Mouse (Mus musculus) common myeloid progenitor, adult 5-6 weeks (primary cell): ENCODE data around the gene Hoxb7. TPM values are rescaled to one million over a fixed set of nuclear protein-coding genes. Genes with fewer than 3 reads are reported as not detected.
A peak's percentile ranks its signal among the peaks of the same experiment; 100 is the strongest.

Experiments
- ATAC-seq: replicated peaks from 2 replicates; pipeline ENCODE4 v1.8.0; 2016; ENCODE audit warnings: low read depth, mild to moderate bottlenecking, moderate TSS enrichment, inconsistent platforms; ENCODE audit not compliant: poor library complexity, severe bottlenecking
- total RNA-seq: library from RNA; stranded (forward); fragments of 200-1000, 187-1606 nt; gene quantifications from 2 replicates; pipeline ENCODE4 v1.2.3, GENCODE M21; 2017

Gene Hoxb7
- not detected in 2 replicates for total RNA-seq

DNA sequence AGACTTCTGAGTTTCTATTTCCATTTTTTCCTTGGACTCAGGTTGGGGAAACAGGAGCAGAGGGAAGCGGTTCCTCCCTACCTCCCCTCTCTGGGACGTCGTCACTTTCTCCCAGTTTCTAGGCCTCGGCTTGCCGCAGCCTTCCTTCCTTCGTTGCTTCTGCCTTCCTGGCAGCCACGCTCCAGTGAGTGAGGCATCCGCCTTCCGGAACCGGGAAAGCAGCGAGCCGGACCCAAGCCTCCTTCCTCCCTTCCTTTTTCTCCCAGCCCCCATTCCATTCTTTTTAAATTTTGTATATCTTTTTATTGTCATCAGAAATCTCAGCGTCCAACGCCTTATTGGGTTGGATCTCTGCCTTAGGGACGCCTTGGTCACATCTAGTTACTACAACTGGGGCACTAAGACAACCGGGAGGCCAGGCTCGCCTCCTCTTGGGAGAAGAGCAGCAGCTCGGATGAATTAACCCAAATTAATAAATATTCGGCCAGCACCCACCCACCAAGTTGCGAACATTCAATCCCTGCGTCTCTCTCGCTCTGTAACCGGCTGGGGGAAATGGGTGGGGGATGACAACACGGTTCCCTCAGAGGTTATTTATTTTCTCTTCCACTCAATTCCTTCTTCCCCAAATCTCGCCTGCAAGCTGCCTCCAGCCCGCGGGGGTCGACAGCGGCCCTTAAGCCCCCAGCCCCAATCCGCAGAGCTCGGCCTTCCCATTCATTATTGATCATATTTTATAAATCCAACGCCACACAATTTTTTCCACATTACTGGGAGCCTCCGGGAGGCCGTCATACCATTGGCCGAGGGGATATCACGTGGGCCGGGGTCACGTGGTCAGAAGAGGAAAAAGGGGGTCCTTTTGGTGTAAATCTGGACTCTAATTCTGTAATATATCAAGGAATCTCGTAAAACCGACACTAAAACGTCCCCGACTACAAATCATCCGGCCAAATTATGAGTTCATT lies at the start of gene Hoxb7:
TSS of gene Hoxb7 (plus strand) at position 853 of the 968 bp plus-strand sequence.
- no peak for ATAC-seq

DNA sequence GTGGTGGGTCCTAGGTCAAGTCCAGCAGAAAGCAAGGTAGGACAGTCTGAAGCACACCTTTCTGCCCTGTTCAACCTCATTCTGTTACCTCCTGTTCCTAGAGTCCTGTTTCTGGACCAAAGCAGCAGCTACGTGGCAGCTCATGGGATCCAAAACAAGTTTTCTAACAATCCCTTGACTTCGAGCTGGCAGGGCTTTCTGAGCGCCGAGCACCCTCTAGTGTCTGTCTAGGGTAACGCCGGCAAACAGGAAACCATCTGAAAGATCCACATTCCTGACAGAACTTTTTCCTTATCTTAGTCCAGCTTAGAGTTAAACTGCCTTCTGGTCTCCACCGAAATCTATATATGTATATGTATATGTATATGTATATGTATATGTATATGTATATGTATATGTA lies 46.2 kb upstream of the Hoxb7 start:
- ATAC-seq, result peak; percentile 76

DNA sequence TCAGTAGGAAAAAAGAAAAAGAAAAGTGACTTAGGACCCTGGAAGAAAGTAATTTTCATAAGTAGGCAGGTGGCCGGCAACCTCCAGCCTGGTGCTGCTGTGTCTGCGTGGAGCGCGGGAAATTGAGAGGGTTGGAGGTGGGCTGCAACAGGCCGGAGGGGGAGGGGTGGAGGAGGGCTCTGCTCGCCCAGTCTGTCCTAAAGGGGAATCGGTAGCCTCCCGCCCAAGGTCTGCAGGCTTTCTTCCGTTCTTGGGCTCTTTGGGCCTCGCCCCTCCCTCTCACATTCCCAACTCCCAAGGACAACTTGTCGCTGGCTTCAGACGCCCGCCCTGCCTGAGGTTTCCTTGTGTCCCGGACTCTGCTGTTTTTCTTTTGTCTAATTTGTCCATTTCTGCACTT lies 35.5 kb upstream of the Hoxb7 start:
- ATAC-seq, result no peak

DNA sequence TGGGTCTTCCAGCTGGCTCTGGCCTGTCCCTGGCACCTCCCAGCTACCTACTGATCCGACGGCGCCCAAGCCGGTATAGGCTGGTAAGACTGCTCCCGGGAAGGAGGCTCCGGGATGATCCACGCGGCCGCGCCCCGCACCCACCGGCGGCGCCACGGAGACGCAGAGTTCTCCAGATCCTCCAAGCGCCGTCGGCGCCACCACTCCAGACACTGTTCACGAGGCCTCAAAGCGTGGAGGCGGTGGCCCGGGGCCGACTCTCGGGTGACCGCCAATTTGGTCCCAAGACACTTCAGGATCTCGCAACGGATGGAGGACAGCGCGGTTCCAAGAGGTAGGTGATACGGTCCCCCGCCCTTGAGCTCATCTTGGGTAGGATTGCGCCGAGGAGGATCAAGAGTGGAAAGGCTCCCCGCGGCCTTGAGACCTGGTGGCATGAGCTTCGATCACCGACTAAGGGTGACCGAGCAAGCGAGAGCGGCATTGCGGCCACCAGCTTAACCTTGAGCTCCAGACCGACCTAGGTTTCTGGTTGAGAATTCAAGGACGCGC lies 34.9 kb upstream of the Hoxb7 start:
- ATAC-seq, result no peak

DNA sequence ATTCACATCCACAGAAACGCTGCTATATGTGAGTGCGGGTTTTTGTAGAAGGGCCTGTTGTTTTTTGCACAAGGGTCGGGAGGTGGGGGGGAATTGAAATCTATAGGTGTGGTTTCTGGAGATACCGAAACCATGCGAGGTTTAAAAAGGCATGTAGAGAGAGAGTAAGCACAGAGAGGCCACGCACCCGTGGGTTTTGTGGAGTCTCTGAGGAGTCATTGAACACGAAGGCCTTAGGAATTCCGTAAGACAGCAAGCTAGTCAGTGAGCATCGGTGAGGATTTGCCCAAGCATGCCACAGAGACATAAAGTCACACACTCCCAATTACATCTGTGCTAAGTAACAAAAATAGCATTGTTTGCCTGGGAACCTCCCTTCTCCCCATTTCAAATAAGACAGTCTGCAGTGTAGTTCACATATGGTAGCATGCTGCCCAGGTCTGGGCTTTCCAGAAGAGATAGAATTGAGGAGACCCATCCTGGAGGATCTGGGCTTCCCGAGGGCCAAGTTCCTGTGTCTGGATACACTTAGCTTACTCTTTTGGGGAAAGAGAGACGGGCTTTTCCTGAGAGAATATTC lies 33.8 kb upstream of the Hoxb7 start:
- no peak for ATAC-seq

DNA sequence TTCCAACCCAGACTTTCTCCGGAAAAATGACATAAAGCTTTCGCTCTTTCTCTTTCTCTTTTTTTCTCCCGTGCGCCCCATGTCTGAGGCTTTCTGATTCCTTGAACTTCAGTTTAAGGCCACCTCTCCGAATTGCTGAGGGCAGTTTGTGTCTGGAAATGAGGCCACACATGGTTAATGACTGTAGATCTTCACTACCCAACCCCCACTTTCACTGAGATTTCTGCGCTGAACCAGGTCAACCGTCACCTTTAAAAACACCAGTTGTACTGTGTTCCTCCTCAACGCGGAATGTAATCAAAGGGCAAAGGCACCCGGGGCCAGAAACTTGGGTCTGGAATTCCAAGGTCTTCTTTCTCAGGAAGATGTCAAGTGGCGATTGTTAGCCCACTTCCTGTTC lies 32.2 kb upstream of the Hoxb7 start:
- ATAC-seq, result no peak

DNA sequence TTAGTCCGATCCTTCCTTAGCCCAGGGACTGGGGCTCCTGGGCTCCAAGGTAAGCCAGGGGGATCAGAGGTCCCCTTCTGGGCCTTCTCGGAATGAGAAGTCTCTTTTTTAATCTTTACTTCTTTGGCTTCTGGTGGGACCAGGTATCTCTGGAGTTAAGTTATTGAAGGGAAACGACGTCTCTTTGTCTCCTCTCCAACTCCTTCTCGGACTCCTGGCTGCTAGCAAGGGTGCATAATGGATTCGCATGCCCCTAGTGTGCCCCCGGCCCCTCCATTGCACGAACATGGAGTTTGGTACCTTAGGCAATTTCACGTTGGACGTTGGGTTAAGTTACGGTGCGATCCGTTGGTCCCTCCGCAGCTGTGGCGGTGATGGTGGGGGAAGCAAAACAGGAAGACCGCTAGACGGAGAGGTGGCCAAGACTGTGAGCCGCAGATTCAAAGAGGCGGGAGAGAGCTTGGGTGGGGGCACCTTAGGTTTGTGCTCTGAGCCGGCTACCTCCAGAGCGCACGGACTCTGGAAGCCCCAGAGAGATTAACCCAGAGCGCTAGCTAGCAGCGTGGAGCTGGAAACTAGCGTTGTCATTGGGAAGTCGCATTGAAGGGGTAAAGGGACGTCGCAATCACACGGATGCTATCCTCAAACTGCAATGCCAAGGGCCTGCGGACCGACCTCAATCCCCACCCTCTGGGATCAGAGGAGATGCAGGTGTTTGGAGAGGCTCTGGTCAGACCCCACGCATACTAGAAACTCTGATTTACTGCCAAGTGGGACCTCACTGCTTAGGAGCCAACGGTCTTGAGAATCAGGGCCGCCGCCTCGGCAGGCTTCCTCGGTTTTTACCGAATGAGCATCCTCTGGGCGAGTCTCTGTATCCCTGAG lies 31.1 kb upstream of the Hoxb7 start:
- 0 out of 2 replicates have a peak, but pooled peaks have one; percentile 30 for ATAC-seq

DNA sequence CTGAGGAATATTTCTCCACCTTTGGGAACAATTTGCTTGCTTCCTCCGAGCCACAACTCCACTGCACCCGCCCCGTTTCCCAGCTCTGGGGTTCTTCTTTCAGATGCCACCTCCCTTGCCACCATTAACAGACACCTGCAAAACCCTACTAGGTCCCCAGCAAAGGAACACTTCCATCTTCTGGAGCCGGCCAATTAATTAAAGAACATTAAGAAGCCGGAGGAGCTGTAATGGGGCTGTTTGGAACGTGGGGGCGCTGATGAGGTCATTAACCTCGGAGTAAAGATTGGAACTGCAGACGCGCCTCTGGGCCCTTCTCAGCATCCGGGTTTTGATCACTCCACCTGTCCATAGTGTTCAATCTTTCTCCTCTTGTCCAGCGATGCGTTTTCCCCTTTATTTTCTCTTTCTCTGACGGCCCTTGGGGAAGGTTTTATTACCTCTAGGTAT lies 30.4 kb upstream of the Hoxb7 start:
- ATAC-seq, result 0 out of 2 replicates have a peak, but pooled peaks have one; percentile 27

DNA sequence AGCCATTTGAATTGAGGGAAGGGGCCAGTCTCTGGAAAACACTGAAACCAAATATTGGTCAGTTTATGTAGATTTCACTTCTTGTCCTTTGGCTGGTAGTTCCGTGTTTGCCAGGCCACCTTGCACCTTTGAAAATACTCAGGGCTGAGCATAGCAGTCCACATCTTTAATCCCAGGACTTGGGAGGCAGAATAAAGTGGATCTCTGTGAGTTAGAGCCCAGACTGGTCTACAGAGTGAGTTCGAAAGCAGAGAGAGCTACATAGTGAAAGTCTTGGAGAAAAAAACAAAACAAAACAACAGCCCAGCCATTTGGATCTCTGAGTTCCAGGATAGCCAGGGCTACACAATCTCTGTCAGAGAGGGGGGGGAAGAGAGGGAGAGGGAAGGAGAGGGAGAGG lies 29.3 kb upstream of the Hoxb7 start:
- ATAC-seq, result no peak

DNA sequence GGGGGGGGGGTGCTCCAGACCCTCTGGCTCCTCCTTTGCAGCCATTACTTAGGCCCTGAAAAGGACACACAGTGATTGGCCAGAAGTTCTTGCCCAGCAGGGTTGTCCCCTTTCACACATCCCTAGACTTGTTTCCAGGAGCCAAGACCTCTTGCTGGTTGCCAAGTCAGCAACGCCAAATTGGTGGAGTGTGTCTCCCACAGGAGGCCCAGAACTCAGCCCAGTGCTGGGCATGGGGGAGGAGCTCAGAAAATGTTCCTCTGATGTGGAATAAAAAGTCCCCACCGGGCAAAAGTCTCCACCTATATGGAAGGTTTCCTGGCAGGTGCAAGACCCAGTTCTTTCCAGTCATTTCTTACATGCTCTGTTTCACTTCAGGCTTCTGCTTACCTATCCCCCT lies 27.4 kb upstream of the Hoxb7 start:
- no peak for ATAC-seq

DNA sequence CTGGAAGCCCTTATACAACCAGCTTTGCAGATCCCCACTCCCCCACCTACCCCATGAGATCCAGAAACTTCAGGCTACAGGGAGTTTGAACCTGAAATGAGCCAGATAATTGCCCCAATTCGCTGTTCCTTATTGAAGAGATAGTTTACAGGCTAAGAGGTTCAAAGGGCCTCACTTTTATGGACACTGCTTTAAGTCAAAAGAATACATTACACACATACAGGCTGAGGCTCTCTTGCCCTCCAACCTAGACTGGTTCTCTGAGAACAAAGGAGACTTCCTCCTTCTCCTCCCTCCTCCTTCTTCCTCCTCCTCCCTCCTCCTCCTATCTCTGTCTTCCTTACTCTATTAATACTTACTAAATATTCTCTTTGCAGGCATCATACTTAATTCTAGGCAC lies 26.9 kb upstream of the Hoxb7 start:
- no peak for ATAC-seq

DNA sequence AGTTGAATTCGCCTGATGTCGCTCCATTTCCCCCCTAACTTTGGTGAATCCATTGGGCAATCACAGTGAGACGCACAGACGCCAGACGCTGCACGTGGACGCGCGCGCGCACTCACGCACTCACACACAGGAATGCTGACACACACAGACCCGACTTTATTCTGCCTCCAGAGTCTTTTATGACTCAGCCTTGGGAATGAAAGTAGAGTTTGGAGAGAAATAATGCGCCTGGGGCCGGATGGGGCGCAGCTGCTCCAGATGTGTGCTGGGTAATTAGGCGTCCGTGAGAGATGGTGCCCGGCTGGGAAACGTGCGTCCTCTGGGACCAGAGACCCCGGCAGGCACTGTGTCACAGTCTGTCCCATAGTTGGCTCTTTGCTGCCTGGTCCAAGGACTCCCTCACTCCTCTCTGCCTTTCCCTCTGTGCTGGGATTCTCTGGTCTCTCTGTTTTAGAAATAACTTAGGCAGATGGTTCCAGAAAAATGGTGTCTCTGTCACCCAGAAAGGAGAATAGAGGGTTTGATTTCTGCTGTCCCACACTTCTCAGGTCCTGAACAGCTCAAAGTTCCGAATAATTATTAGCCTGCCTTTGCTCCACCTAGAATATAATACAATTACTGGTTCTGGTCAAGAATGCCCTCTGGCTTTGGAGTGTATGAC lies 26.0 kb upstream of the Hoxb7 start:
- no peak for ATAC-seq

DNA sequence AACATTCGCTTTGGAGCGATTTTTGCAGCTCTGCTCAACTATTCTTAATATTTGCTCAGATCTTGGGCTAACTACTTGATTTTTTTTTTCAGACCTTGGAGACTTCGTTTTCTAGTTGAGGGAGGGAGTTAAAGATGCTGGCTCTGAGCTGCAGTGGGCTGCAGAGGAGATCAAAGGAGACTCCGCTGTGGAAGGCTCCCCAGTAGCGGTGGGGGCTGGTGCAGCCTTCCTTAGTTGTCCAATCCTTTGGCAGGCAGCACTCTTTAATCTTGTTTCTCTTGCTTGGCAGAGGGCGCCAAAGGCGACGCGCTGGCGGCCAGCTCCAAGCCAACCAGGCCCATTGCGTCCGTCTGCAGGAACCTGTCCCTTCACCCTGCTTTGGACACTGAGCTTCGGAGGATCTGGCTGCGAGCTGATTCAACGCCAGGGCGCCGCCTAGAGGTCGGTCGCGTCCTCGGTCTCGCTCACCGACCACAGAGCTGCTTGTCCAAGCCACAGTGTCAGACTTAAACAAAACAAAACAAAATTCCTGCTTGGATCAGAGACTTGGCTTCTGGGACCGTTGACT lies 25.0 kb upstream of the Hoxb7 start:
- peak; percentile 91 for ATAC-seq

DNA sequence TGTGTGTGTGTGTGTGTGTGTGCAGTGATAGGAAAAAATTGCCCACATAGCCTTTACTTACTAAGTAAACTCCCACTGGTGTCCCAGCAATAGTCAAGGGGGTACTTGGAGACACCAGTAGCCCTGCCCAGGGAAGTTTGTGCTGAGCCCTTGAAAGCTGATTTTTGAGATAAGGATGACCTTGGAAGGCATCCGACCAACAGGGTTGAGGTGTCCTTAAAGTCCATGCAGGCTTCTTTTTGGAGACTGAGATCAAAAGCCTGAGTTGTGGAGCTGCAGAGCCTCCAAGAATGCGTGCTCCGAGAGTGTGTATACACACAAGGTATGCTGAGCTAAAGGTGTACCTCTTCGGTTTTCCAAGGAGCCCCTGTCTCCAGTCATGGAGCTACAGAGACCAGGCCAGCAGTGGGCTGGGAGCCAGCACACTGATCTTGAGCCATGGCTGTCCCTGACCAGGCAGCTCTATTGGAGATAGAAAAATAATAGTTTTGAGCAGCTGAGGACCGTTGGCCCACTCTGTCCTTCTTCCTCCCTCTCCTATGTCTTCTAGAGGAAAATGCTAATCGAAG lies 24.1 kb upstream of the Hoxb7 start:
- no peak for ATAC-seq

DNA sequence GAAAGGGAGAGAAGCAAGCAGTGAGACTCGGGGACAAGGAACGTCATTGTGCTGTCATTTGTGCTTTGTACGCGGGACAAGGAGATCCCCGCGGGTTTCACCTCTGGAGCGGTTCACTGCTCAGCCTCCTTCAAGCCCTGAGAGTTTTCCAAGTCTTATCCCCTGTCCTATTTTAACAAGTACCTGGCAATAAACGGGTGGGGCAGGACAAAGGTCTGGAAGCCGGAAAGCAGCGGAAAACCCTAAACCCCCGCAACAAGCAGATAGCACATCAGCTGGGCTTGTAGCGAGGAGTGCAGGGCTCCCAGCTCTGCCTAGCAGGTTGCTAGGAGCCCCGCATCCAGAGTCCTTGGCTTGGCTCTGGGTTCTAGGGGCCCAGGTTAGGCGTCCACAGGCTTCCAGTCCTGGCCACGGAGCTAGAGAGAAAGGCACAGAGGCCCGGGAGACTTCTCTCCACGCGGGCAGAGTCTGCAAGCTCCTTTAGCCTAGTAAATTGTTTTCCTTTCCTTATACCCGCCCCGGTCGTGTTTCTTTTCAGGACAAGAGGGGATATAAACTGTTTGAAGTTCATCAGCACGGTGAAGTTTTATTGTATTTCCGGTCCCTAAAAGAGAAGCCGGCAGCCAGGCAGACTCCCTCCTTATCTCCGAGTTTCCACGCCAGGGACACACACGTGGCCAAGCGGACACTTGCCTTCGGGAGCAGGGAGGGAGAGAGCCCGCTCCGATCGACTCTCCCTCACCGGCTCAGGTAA lies 22.6 kb upstream of the Hoxb7 start:
- ATAC-seq, result no peak

DNA sequence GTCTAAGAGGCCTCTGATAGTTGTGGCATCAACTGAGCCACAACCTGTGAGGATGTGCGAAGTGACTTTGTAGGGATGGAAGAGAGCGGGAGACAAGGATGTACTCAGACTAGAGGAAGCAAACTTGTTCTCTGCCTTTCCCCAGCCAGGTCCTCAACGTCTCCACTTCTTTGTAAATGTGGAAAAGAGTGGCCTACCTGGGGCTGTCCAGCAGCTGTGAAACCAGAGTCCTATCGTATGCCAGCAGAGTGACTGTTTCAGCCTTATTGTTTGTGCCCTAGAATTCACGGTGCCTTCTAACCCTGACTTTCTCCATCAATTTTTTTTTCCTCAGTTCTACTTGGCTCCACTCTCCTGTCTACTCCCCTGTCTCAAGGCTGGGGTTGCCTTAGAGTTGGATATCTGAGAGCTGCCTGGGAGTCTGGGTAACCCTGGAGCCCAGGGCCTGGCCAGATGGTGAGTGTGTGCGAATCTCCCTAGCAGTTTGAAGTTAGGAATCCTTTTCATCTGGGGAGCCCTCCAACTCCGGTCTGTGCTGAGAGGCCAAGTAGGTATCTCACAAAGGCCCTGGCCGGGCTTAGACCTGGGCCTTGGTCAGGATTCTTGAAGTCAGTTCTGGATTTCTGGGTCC lies 21.9 kb upstream of the Hoxb7 start:
- no peak for ATAC-seq

DNA sequence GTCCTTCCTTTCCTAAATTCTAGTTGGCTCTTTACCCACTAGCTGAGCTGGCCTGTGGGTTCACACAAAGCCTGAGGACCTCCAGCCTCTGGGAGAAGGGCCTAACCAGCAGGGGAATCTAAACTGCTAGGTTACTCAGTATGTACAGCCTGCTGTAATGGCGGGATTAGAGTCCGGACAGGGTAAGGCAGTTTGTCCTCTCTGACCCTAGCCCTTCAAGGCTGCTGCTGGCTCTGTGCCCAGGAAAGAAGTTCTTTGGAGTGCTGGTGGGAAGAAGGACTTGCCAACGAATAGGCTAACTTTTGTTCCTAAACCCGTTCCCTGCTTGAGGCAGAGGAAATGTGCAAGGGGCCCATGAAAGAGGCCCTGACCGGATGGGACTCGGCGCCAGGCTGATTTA lies 20.5 kb upstream of the Hoxb7 start:
- no peak for ATAC-seq
